Mouse (Mus musculus) hindbrain, embryonic 10.5 days (tissue): ENCODE measurements at regions not wholly inside any gene's neighbourhood (a gene's known extent, or its start where the extent isn't known, plus 50 kb on each side); places are given as distances from the start of the nearest gene placed in this dataset.
A peak's percentile ranks its signal among the peaks of the same experiment; 100 is the strongest.

Source experiments
- DNase-seq: peaks from one replicate; pipeline ENCODE4 v3.0.0-alpha.2; 2017; ENCODE audit warnings: low spot score
- H3K27ac ChIP-seq: fragments of 300-500 bp; sonication (generic); 2 replicates; pipeline ENCODE4 v1.5.1; 2016; ENCODE audit warnings: mild to moderate bottlenecking, moderate library complexity
- H3K27me3 ChIP-seq: fragments of 300-500 bp; sonication (generic); 2 replicates; pipeline ENCODE4 v1.6.1; 2016; ENCODE audit warnings: mild to moderate bottlenecking; ENCODE audit not compliant: poor library complexity, insufficient read depth, severe bottlenecking
- H3K36me3 ChIP-seq: fragments of 300-500 bp; sonication (generic); 2 replicates; pipeline ENCODE4 v1.6.1; 2016; ENCODE audit warnings: mild to moderate bottlenecking, moderate library complexity
- H3K4me1 ChIP-seq: fragments of 300-500 bp; sonication (generic); replicated peaks from 2 replicates; pipeline ENCODE4 v1.6.1; 2016; ENCODE audit warnings: mild to moderate bottlenecking
- H3K4me3 ChIP-seq: fragments of 300-500 bp; sonication (generic); 2 replicates; pipeline ENCODE4 v1.5.1; 2016; ENCODE audit warnings: mild to moderate bottlenecking, moderate library complexity
- H3K9me3 ChIP-seq: fragments of 300-500 bp; sonication (generic); 2 replicates; pipeline ENCODE4 v1.6.1; 2016; ENCODE audit warnings: mild to moderate bottlenecking, moderate library complexity
- WGBS: fragments of 180-500 bp; shearing (Covaris S2); methylation state at CpG from one replicate; pipeline ENCODE4 v1.1.7; 2016; 5-methylcytosine and 5-hydroxymethylcytosine counted together

DNA sequence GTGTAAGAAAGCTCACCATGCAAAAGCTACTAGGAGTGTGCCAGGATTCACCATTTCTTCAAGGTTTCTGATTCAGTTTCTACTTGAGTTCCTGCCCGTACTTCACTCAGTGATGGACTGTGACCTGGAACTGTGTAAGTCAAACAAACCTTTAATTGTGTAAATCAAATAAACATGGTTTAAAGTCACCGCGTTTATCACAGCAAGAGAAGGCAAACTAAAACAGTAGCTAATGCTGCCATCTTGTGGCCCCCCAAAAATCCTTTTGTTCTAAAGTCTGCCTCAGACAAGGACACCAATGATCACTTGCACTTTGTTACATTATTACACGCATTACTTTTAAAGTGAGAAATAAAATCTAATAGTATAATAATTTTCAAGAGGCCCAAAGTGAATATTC lies 63.6 kb upstream of the Dcx start:
- Histone ChIP-seq H3K36me3 (no peaks in the 10 kb centered on the region), H3K27me3 (no peaks in the 10 kb centered on the region), H3K9me3 (no peaks in the 10 kb centered on the region), H3K4me3 (no peak overlapping the region), H3K27ac (no peak overlapping the region), H3K4me1 (no peaks in the 10 kb centered on the region)
- WGBS = 35% methylated on average over 4 of the region's 4 CpGs
- peak; percentile 13 for DNase-seq
